Mouse (Mus musculus) cerebellum, postnatal 14 days (tissue): ENCODE measurements at regions not wholly inside any gene's neighbourhood (a gene's known extent, or its start where the extent isn't known, plus 50 kb on each side); places are given as distances from the start of the nearest gene placed in this dataset.

ENCODE experiments used
- DNase-seq, 2 experiments: peaks; one replicate each; pipeline ENCODE4 v3.0.0; 2021; ENCODE audit warnings: mixed read lengths in 2 of 2

- no peak for DNase-seq
Measured at GRCm38 (mm10) chr6:59556668-59557310, 130.7 kb upstream of the Gprin3 start.

GRCm38 (mm10) chr6:59537025-59537424, 110.9 kb upstream of the Gprin3 start:
- DNase-seq = peak in 1 of 2 experiments; percentile 0

- no peak for DNase-seq
Measured at GRCm38 (mm10) chr6:59524940-59525265, 98.8 kb upstream of the Gprin3 start.

GRCm38 (mm10) chr6:59524095-59524939, 98.2 kb upstream of the Gprin3 start:
- no peak for DNase-seq

- DNase-seq = no peak
Measured at GRCm38 (mm10) chr6:59522960-59523359, 96.9 kb upstream of the Gprin3 start.

- DNase-seq = peak; percentile 51 to 58
Measured at GRCm38 (mm10) chr6:59500818-59501217, 74.7 kb upstream of the Gprin3 start.

- DNase-seq = no peak
Measured at GRCm38 (mm10) chr6:59498800-59499199, 72.7 kb upstream of the Gprin3 start.

GRCm38 (mm10) chr6:59498079-59498478, 72.0 kb upstream of the Gprin3 start:
- peak; percentile 84 to 88 for DNase-seq

GRCm38 (mm10) chr6:59489001-59489575, 63.0 kb upstream of the Gprin3 start:
- peak; percentile 14 to 39 for DNase-seq

- peak; percentile 44 to 47 for DNase-seq
Measured at GRCm38 (mm10) chr6:59488386-59488785, 62.3 kb upstream of the Gprin3 start.

- no peak for DNase-seq
Measured at GRCm38 (mm10) chr6:59484004-59484403, 57.9 kb upstream of the Gprin3 start.

- DNase-seq = peak; percentile 84
Measured at GRCm38 (mm10) chr6:59483587-59483986, 57.5 kb upstream of the Gprin3 start.
